Mouse (Mus musculus) limb, embryonic 13.5 days (tissue): ENCODE measurements around the gene Acads. TPM values are rescaled to one million over a fixed set of nuclear protein-coding genes. Genes with fewer than 3 reads are reported as not detected.

Source experiments
- polyA plus RNA-seq: library from polyadenylated mRNA; unstranded; fragments of >200 nt; fragmentation: Nextera tagmentation; extraction: Ambion mirVana; gene quantifications from 2 replicates; pipeline ENCODE4 v1.2.1, GENCODE M21; 2015

Acads gene
- polyA plus RNA-seq, 1 experiment from 2014 or later = 56.5 TPM

Other genes with a start within 250 kb of the Acads start
- 1.3 and 2.3 TPM in 2 replicates for gene Oasl2, start 222.4 kb downstream of the Acads start, polyA plus RNA-seq
- gene Oasl1, start 196.1 kb downstream of the Acads start, polyA plus RNA-seq = 0.49 and 0.62 TPM in 2 replicates
- 73.3 and 73.9 TPM in 2 replicates for gene 2210016L21Rik, start 177.2 kb downstream of the Acads start, polyA plus RNA-seq
- gene Hnf1a, start 148.3 kb downstream of the Acads start, polyA plus RNA-seq = 0.05 TPM in 1 of 2 replicates, not detected in the other
- gene Sppl3, start 108.2 kb downstream of the Acads start, polyA plus RNA-seq = 16.2 and 17.3 TPM in 2 replicates
- 43.3 and 44.1 TPM in 2 replicates for gene Gm10401, start 21.1 kb downstream of the Acads start, polyA plus RNA-seq
- 45.5 and 47.1 TPM in 2 replicates for gene Unc119b, start 15.6 kb upstream of the Acads start, polyA plus RNA-seq
- gene Mlec, start 38.8 kb upstream of the Acads start, polyA plus RNA-seq = 66.1 and 78.1 TPM in 2 replicates
- gene Cabp1, start 75.0 kb upstream of the Acads start, polyA plus RNA-seq = 0.75 and 0.91 TPM in 2 replicates
- 83.6 and 93.9 TPM in 2 replicates for gene Pop5, start 116.5 kb upstream of the Acads start, polyA plus RNA-seq
- 141 and 144 TPM in 2 replicates for gene Rnf10, start 153.6 kb upstream of the Acads start, polyA plus RNA-seq
- gene Coq5, start 160.3 kb upstream of the Acads start, polyA plus RNA-seq = 41.8 and 43.6 TPM in 2 replicates
- gene Dynll1, start 181.7 kb upstream of the Acads start, polyA plus RNA-seq = 1,815 and 1,838 TPM in 2 replicates
- 314 and 331 TPM in 2 replicates for gene Srsf9, start 207.8 kb upstream of the Acads start, polyA plus RNA-seq
- 25.7 and 28.3 TPM in 2 replicates for gene Gatc, start 221.8 kb upstream of the Acads start, polyA plus RNA-seq
- gene Triap1, start 221.9 kb upstream of the Acads start, polyA plus RNA-seq = 58.8 and 62.1 TPM in 2 replicates
- 677 and 710 TPM in 2 replicates for gene Cox6a1, start 229.6 kb upstream of the Acads start, polyA plus RNA-seq